Mouse (Mus musculus) hindbrain, embryonic 12.5 days (tissue): Measurements from ENCODE around the gene Cdc42bpb. TPM values are rescaled to one million over a fixed set of nuclear protein-coding genes. Genes with fewer than 3 reads are reported as not detected.

Experiments used
- ATAC-seq: fragments of 200-750 bp; cut with Nextera tagmentation; 2 replicates; pipeline ENCODE4 v1.8.0; 2017; ENCODE audit warnings: moderate TSS enrichment; ENCODE audit not compliant: low FRiP score
- H3K27ac ChIP-seq: fragments of 300-500 bp; sonication (generic); 2 replicates; pipeline ENCODE4 v1.5.1; 2016; ENCODE audit warnings: mild to moderate bottlenecking
- H3K27me3 ChIP-seq: fragments of 300-500 bp; sonication (generic); 2 replicates; pipeline ENCODE4 v1.6.1; 2016; ENCODE audit warnings: mild to moderate bottlenecking
- H3K36me3 ChIP-seq: fragments of 300-500 bp; sonication (generic); 2 replicates; pipeline ENCODE4 v1.6.1; 2016; ENCODE audit warnings: mild to moderate bottlenecking
- H3K4me1 ChIP-seq: fragments of 300-500 bp; sonication (generic); 2 replicates; pipeline ENCODE4 v1.6.1; 2016
- H3K4me2 ChIP-seq: fragments of 300-500 bp; sonication (generic); replicated peaks from 2 replicates; pipeline ENCODE4 v1.6.1; 2016; ENCODE audit warnings: mild to moderate bottlenecking
- H3K4me3 ChIP-seq: fragments of 300-500 bp; sonication (generic); 2 replicates; pipeline ENCODE4 v1.5.1; 2016; ENCODE audit warnings: mild to moderate bottlenecking
- H3K9ac ChIP-seq: fragments of 300-500 bp; sonication (generic); 2 replicates; pipeline ENCODE4 v1.6.1; 2016; ENCODE audit warnings: mild to moderate bottlenecking, moderate library complexity
- H3K9me3 ChIP-seq: fragments of 300-500 bp; sonication (generic); replicated peaks from 2 replicates; pipeline ENCODE4 v1.6.1; 2016; ENCODE audit warnings: mild to moderate bottlenecking
- WGBS: fragments of 180-500 bp; shearing (Covaris S2); methylation state at CpG from one replicate; pipeline ENCODE4 v1.1.7; 2016; 5-methylcytosine and 5-hydroxymethylcytosine counted together
- polyA plus RNA-seq: library from polyadenylated mRNA; unstranded; fragments of >200 nt; fragmentation: Nextera tagmentation; extraction: Ambion mirVana; gene quantifications from 2 replicates; pipeline ENCODE4 v1.2.1, GENCODE M21; 2016

Gene Cdc42bpb
- polyA plus RNA-seq, 1 experiment from 2014 or later: 43.2 TPM

GRCm38 (mm10) chr12:111331573-111331972 lies 45.9 kb downstream of the Cdc42bpb start:
- H3K4me2 ChIP-seq: no peak overlapping the region
- H3K36me3 ChIP-seq: peaks cover 77% of the 10 kb centered on the region
- H3K27me3 ChIP-seq: no peaks in the 10 kb centered on the region
- 97% methylated on average over 9 of the region's 9 CpGs for WGBS
- H3K27ac ChIP-seq: no peak overlapping the region
- H3K9me3 ChIP-seq: no peaks in the 10 kb centered on the region
- H3K9ac ChIP-seq: no peak overlapping the region
- no peaks in the 10 kb centered on the region for H3K4me1 ChIP-seq
- H3K4me3 ChIP-seq: no peak overlapping the region
- ATAC-seq: no peak

- H3K36me3 ChIP-seq: peaks cover 75% of the 10 kb centered on the region
These were observed 48.2 kb downstream of the Cdc42bpb start for GRCm38 (mm10) chr12:111329281-111329680.

GRCm38 (mm10) chr12:111328360-111328759 lies 49.2 kb downstream of the Cdc42bpb start:
- ATAC-seq: no peak
- H3K27me3 ChIP-seq: no peaks in the 10 kb centered on the region
- peaks cover 79% of the 10 kb centered on the region for H3K36me3 ChIP-seq
- 84% methylated on average over 6 of the region's 6 CpGs for WGBS
- H3K27ac ChIP-seq: no peak overlapping the region
- H3K4me1 ChIP-seq: no peaks in the 10 kb centered on the region
- no peak overlapping the region for H3K4me2 ChIP-seq
- H3K9ac ChIP-seq: no peak overlapping the region
- H3K9me3 ChIP-seq: no peaks in the 10 kb centered on the region
- no peak overlapping the region for H3K4me3 ChIP-seq

More at GRCm38 (mm10) chr12:111329281-111329680, 48.2 kb downstream of the Cdc42bpb start:
- no peak overlapping the region for H3K4me2 ChIP-seq
- no peak overlapping the region for H3K9ac ChIP-seq
- H3K4me1 ChIP-seq: no peaks in the 10 kb centered on the region
- no peaks in the 10 kb centered on the region for H3K9me3 ChIP-seq
- no peak for ATAC-seq
- 96% methylated on average over 15 of the region's 15 CpGs for WGBS
- no peak overlapping the region for H3K4me3 ChIP-seq
- no peaks in the 10 kb centered on the region for H3K27me3 ChIP-seq
- H3K27ac ChIP-seq: no peak overlapping the region

GRCm38 (mm10) chr12:111325744-111326424 lies 51.6 kb downstream of the Cdc42bpb start:
- no peaks in the 10 kb centered on the region for H3K9me3 ChIP-seq
- H3K27me3 ChIP-seq: no peaks in the 10 kb centered on the region
- no peak for ATAC-seq
- H3K27ac ChIP-seq: no peak overlapping the region
- H3K4me1 ChIP-seq: no peaks in the 10 kb centered on the region
- H3K36me3 ChIP-seq: peaks cover 87% of the 10 kb centered on the region
- no peak overlapping the region for H3K4me2 ChIP-seq
- no peak overlapping the region for H3K9ac ChIP-seq
- H3K4me3 ChIP-seq: no peak overlapping the region
- 91% methylated on average over 18 of the region's 18 CpGs for WGBS

GRCm38 (mm10) chr12:111324949-111325348 lies 52.6 kb downstream of the Cdc42bpb start:
- H3K4me2 ChIP-seq: no peak overlapping the region
- no peaks in the 10 kb centered on the region for H3K4me1 ChIP-seq
- H3K27ac ChIP-seq: no peak overlapping the region
- H3K36me3 ChIP-seq: peaks cover 96% of the 10 kb centered on the region
- H3K9ac ChIP-seq: no peak overlapping the region
- no peaks in the 10 kb centered on the region for H3K9me3 ChIP-seq
- 95% methylated on average over 11 of the region's 12 CpGs for WGBS
- no peaks in the 10 kb centered on the region for H3K27me3 ChIP-seq
- no peak overlapping the region for H3K4me3 ChIP-seq
- no peak for ATAC-seq

- WGBS: 95% methylated on average over 21 of the region's 21 CpGs
- no peak overlapping the region for H3K9ac ChIP-seq
- ATAC-seq: no peak
- H3K36me3 ChIP-seq: peaks cover 96% of the 10 kb centered on the region
- H3K9me3 ChIP-seq: no peaks in the 10 kb centered on the region
- H3K27ac ChIP-seq: no peak overlapping the region
- no peaks in the 10 kb centered on the region for H3K27me3 ChIP-seq
- H3K4me1 ChIP-seq: no peaks in the 10 kb centered on the region
- H3K4me2 ChIP-seq: no peak overlapping the region
- no peak overlapping the region for H3K4me3 ChIP-seq
These were observed 53.0 kb downstream of the Cdc42bpb start for GRCm38 (mm10) chr12:111324536-111324935.

GRCm38 (mm10) chr12:111323423-111323822 lies 54.1 kb downstream of the Cdc42bpb start:
- Histone ChIP-seq H3K36me3 (peaks cover 97% of the 10 kb centered on the region), H3K4me2 (no peak overlapping the region), H3K27me3 (no peaks in the 10 kb centered on the region), H3K4me1 (no peaks in the 10 kb centered on the region), H3K4me3 (no peak overlapping the region), H3K27ac (no peak overlapping the region), H3K9me3 (no peaks in the 10 kb centered on the region), H3K9ac (no peak overlapping the region)
- WGBS: 89% methylated on average over 4 of the region's 4 CpGs
- no peak for ATAC-seq

- 88% methylated on average over 13 of the region's 13 CpGs for WGBS
- no peaks in the 10 kb centered on the region for H3K4me1 ChIP-seq
- H3K36me3 ChIP-seq: peaks cover 97% of the 10 kb centered on the region
These were observed 55.7 kb downstream of the Cdc42bpb start for GRCm38 (mm10) chr12:111321832-111322231.

GRCm38 (mm10) chr12:111320549-111320948 lies 57.0 kb downstream of the Cdc42bpb start:
- no peak overlapping the region for H3K27ac ChIP-seq
- no peak overlapping the region for H3K9ac ChIP-seq
- no peaks in the 10 kb centered on the region for H3K9me3 ChIP-seq
- H3K36me3 ChIP-seq: peaks cover 98% of the 10 kb centered on the region
- 94% methylated on average over 12 of the region's 12 CpGs for WGBS
- no peak overlapping the region for H3K4me3 ChIP-seq
- no peak for ATAC-seq
- H3K27me3 ChIP-seq: no peaks in the 10 kb centered on the region
- H3K4me2 ChIP-seq: no peak overlapping the region
- no peaks in the 10 kb centered on the region for H3K4me1 ChIP-seq

More at GRCm38 (mm10) chr12:111321832-111322231, 55.7 kb downstream of the Cdc42bpb start:
- no peak for ATAC-seq
- Histone ChIP-seq H3K4me3 (no peak overlapping the region), H3K9ac (no peak overlapping the region), H3K27me3 (no peaks in the 10 kb centered on the region), H3K27ac (no peak overlapping the region), H3K9me3 (no peaks in the 10 kb centered on the region), H3K4me2 (no peak overlapping the region)

GRCm38 (mm10) chr12:111317694-111318093 lies 59.8 kb downstream of the Cdc42bpb start:
- H3K4me2 ChIP-seq: no peak overlapping the region
- H3K36me3 ChIP-seq: peaks cover 99% of the 10 kb centered on the region
- H3K9ac ChIP-seq: no peak overlapping the region

GRCm38 (mm10) chr12:111314273-111314672 lies 63.2 kb downstream of the Cdc42bpb start:
- Histone ChIP-seq H3K9me3 (no peaks in the 10 kb centered on the region), H3K36me3 (peaks cover 99% of the 10 kb centered on the region), H3K4me3 (no peak overlapping the region), H3K27me3 (no peaks in the 10 kb centered on the region), H3K4me1 (no peaks in the 10 kb centered on the region), H3K4me2 (no peak overlapping the region), H3K9ac (no peak overlapping the region), H3K27ac (no peak overlapping the region)
- ATAC-seq: no peak
- 94% methylated on average over 7 of the region's 7 CpGs for WGBS

More at GRCm38 (mm10) chr12:111317694-111318093, 59.8 kb downstream of the Cdc42bpb start:
- Histone ChIP-seq H3K4me3 (no peak overlapping the region), H3K27me3 (no peaks in the 10 kb centered on the region), H3K9me3 (no peaks in the 10 kb centered on the region), H3K4me1 (no peaks in the 10 kb centered on the region), H3K27ac (no peak overlapping the region)
- no peak for ATAC-seq
- WGBS: 97% methylated on average over 9 of the region's 9 CpGs

GRCm38 (mm10) chr12:111311775-111312174 lies 65.7 kb downstream of the Cdc42bpb start:
- no peak for ATAC-seq
- Histone ChIP-seq H3K4me1 (no peaks in the 10 kb centered on the region), H3K27ac (no peak overlapping the region), H3K4me2 (no peak overlapping the region), H3K27me3 (no peaks in the 10 kb centered on the region), H3K36me3 (peaks cover 95% of the 10 kb centered on the region), H3K9ac (no peak overlapping the region), H3K9me3 (no peaks in the 10 kb centered on the region), H3K4me3 (no peak overlapping the region)
- WGBS: 95% methylated on average over 10 of the region's 10 CpGs

GRCm38 (mm10) chr12:111309931-111310330 lies 67.6 kb downstream of the Cdc42bpb start:
- no peaks in the 10 kb centered on the region for H3K4me1 ChIP-seq
- no peak overlapping the region for H3K9ac ChIP-seq
- ATAC-seq: no peak
- WGBS: 91% methylated on average over 14 of the region's 14 CpGs
- H3K27ac ChIP-seq: no peak overlapping the region
- no peaks in the 10 kb centered on the region for H3K27me3 ChIP-seq
- no peak overlapping the region for H3K4me2 ChIP-seq
- H3K36me3 ChIP-seq: peaks cover 95% of the 10 kb centered on the region
- no peaks in the 10 kb centered on the region for H3K9me3 ChIP-seq
- no peak overlapping the region for H3K4me3 ChIP-seq
